Mouse (Mus musculus) testis, adult 2 months (tissue): ENCODE results near the gene Fignl1.

Experiments used
- CTCF ChIP-seq: fragments of 200-500 bp; IDR thresholded peaks from 2 replicates; pipeline ENCODE4 v1.5.1; 2012; ENCODE audit warnings: low read depth, mild to moderate bottlenecking, inconsistent platforms, low read length, moderate library complexity; ENCODE audit not compliant: control insufficient read depth, insufficient read depth, insufficient replicate concordance
- POLR2A ChIP-seq: fragments of 200-500 bp; IDR thresholded peaks from 2 replicates; pipeline ENCODE4 v1.6.1; 2012; ENCODE audit warnings: low read depth, mild to moderate bottlenecking, inconsistent platforms, low read length, moderate library complexity; ENCODE audit not compliant: control insufficient read depth

DNA sequence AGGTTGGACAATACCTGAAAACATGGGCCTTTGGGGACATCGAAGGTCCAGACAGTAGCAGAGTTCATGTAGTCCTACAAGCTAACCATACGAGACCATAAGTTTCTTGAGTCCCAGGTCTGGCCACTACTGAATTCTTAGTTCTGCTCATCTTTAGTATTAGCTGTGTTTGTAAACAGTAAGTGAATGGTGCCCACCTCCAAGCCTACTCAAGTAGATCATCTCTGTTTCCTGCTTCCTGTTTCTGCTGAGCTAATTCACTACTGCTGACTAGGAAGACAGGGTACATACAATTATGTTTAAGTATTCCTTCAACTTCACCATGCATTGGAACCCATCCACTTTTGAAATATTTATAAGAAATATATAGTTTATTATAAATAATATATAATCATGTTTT lies 40.7 kb downstream of the Fignl1 start:
- no peak for TF ChIP-seq CTCF
- no peak for TF ChIP-seq POLR2A
